ENCODE assay signal across 10 mouse cellular contexts in the genomic region with DNA sequence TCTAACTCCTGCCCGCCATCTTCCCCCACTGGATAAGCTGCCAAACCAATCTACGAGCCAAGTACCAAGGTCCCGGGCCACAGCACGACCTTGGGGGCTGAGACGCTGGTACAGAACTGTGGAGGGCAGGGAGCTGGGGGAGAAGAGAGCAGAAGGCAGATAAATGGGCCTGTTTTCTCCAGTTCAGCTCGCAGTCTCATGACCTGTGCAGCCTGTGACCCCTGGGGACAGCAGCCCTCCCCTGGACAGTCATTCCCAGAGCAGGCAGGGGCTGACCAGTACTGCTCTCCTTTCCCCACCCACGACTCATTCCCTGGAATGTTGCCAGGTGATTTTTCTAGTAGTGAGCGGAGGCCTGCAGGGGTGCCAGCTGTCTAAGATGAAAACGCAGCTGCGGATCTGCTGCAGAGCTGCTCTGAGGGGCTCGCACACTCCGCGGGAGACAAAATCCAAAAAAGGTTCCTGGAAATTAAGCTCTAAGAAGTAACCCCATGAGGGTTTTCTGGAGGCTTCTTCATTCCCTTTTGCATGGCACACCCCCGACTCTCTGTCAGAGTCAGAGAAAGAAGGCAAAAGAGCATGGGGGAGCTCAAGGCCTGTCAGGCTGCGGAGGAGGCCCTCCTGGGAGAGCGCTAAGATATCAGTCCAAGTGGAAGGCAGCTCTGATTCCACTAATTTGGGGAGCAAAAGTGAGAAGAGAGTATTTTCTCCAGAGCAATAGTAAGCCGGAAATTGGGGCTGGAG. TPM values are rescaled to one million over a fixed set of nuclear protein-coding genes. Genes with fewer than 3 reads are reported as not detected.
DNase-seq lines count a peak whose midpoint lies in the region; ATAC-seq and TF ChIP-seq lines count a peak whose summit lies in the region.
"Had no signal": no experiment of that assay in that cellular context is flagged by ENCODE, and none has a peak within 500 bp of the region (broad histone marks: within the 10 kb centered on the region; RNA-seq: fewer than 3 reads in every experiment).

No protein-coding gene starts in this region.

- no peak for TF ChIP-seq EP300 in stomach, postnatal 0 days (optimal IDR thresholded peaks at IDR 0.05)

- H3K9me3 ChIP-seq in hindbrain, embryonic 16.5 days (ENCODE audit: control insufficient read depth, low read length) = no peaks in the 10 kb centered on the region
- no peaks in the 10 kb centered on the region for H3K9me3 ChIP-seq in stomach, postnatal 0 days (ENCODE audit: control insufficient read depth, low read length)

- DNase-seq in heart, adult 11 months = peak; percentile 92
- DNase-seq in heart, adult 9 months (ENCODE audit: low spot score in 2 of 2) = no peak
- DNase-seq in ovary, adult 18-20 months (ENCODE audit: low spot score) = peak; percentile 80
- no peak for DNase-seq in ovary, postnatal 10 days (ENCODE audit: low spot score)
- no peak for DNase-seq in stomach, postnatal 0 days (ENCODE audit: low spot score)
- DNase-seq in thymus, postnatal 14 days = no peak
- DNase-seq in thymus, postnatal 0 days (ENCODE audit: low spot score) = no peak
- DNase-seq: cerebellum, adult 11-12 months had no signal

- H3K27me3 ChIP-seq in hindbrain, embryonic 16.5 days (replicated peaks; ENCODE audit: control insufficient read depth, insufficient read depth, low read length) = no peaks in the 10 kb centered on the region
- H3K27me3 ChIP-seq in stomach, postnatal 0 days (ENCODE audit: control insufficient read depth, insufficient read depth, low read length) = no peaks in the 10 kb centered on the region
- H3K27me3 ChIP-seq: CH12.LX had no signal

- peaks cover 4% of the 10 kb centered on the region for H3K36me3 ChIP-seq in hindbrain, embryonic 16.5 days (ENCODE audit: control insufficient read depth, insufficient read depth, low read length)
- peaks cover 12% of the 10 kb centered on the region; the same call in 1 of the 2 replicates for H3K36me3 ChIP-seq in stomach, postnatal 0 days (ENCODE audit: control insufficient read depth, insufficient read depth, low read length)

- peaks cover 16% of the 10 kb centered on the region for H3K4me1 ChIP-seq in hindbrain, embryonic 16.5 days (ENCODE audit: control insufficient read depth, insufficient read depth, low read depth, low read length)
- no peaks in the 10 kb centered on the region for H3K4me1 ChIP-seq in stomach, postnatal 0 days (replicated peaks; ENCODE audit: control insufficient read depth, insufficient read depth)

- no peak overlapping the region for H3K4me2 ChIP-seq in hindbrain, embryonic 16.5 days (ENCODE audit: low read length)
- no peak overlapping the region for H3K4me2 ChIP-seq in stomach, postnatal 0 days (replicated peaks; ENCODE audit: low read depth)

- peak; percentile 64 for ATAC-seq in hindbrain, embryonic 16.5 days
- ATAC-seq in stomach, postnatal 0 days (ENCODE audit: low FRiP score, low TSS enrichment) = peak; percentile 41; the same call in 1 of the 2 replicates

- H3K9ac ChIP-seq in hindbrain, embryonic 16.5 days (ENCODE audit: low read depth, low read length) = no peak overlapping the region
- H3K9ac ChIP-seq in stomach, postnatal 0 days (ENCODE audit: low read length) = no peak overlapping the region

- 46% methylated on average over 17 of the region's 17 CpGs for WGBS in hindbrain, embryonic 16.5 days
- 48% methylated on average over 17 of the region's 17 CpGs for WGBS in stomach, postnatal 0 days

- peak overlapping the region; percentile 40 for H3K27ac ChIP-seq in hindbrain, embryonic 16.5 days (ENCODE audit: low read depth, low read length)
- peak overlapping the region; percentile 13; the same call in 1 of the 2 replicates for H3K27ac ChIP-seq in stomach, postnatal 0 days (replicated peaks)

- TF ChIP-seq CTCF in stomach, postnatal 0 days (IDR thresholded peaks at IDR 0.05; ENCODE audit: low read depth) = 0 out of 2 replicates have a peak, but pooled peaks have one; percentile 1

- H3K4me3 ChIP-seq in hindbrain, embryonic 16.5 days (ENCODE audit: low read length) = no peak overlapping the region
- no peak overlapping the region for H3K4me3 ChIP-seq in stomach, postnatal 0 days (ENCODE audit: low read depth, low read length)

RNA-seq across cellular contexts. Expression of a gene that starts 23.1 kb away (rescaled TPM):
- 10.1 TPM in 2 replicates for polyA plus RNA-seq in hindbrain, embryonic 16.5 days (2015; fragmentation: Nextera tagmentation; extraction: Ambion mirVana)
- 10.0 and 13.1 TPM in 2 replicates for polyA plus RNA-seq in stomach, postnatal 0 days (2015; fragmentation: Nextera tagmentation; extraction: Ambion mirVana)
- 9.0 and 9.5 TPM in 2 replicates for polyA plus RNA-seq in thymus, postnatal 0 days (2015; fragmentation: Nextera tagmentation; extraction: Ambion mirVana)

RNA-seq across cellular contexts. Expression of a gene that starts 30.9 kb away (rescaled TPM):
- 2.9 and 3.5 TPM in 2 replicates for polyA plus RNA-seq in hindbrain, embryonic 16.5 days (2015; fragmentation: Nextera tagmentation; extraction: Ambion mirVana)
- 11.8 and 12.3 TPM in 2 replicates for polyA plus RNA-seq in stomach, postnatal 0 days (2015; fragmentation: Nextera tagmentation; extraction: Ambion mirVana)
- polyA plus RNA-seq in thymus, postnatal 0 days (2015; fragmentation: Nextera tagmentation; extraction: Ambion mirVana) = 12.3 and 13.8 TPM in 2 replicates

Comparison
In these comparisons a context has a peak if more than half of its experiments do, and no peak if none do; other contexts are left out.
1. DNase-seq: peak in heart, adult 11 months (single experiment) and ovary, adult 18-20 months (single experiment); none in heart, adult 9 months (0 of 2), ovary, postnatal 10 days (single experiment), stomach, postnatal 0 days (single experiment), thymus, postnatal 14 days (single experiment) and thymus, postnatal 0 days (single experiment).